Comparison of ENCODE assay signal across 16 mouse cellular contexts in the genomic region with DNA sequence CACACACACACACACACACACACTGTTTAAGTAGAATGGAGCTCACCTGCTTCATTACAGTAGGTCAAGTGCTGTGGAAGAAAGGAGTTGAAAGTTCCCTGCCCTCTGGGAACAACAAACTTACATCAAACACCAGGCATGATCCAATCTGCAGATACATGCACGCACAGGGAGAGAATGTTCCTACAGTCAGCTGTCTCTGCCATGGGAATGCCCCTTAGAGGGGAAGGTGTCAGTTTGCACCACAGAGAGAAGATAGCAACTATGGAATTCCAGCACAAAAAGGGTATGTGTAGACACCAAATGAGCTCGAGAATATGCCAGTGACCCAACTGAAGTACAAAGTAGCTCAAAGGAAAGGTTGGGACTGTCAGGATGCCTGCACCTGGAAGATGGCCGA.
DNase-seq lines count a peak whose midpoint lies in the region; ATAC-seq lines count a peak whose summit lies in the region.
"Had no signal": no experiment of that assay in that cellular context is flagged by ENCODE, and none has a peak within 500 bp of the region (broad histone marks: within the 10 kb centered on the region; RNA-seq: fewer than 3 reads in every experiment).

No protein-coding gene starts in this region.

- H3K27ac ChIP-seq in midbrain, embryonic 11.5 days (ENCODE audit: low read depth, low read length): no peak overlapping the region
- H3K27ac ChIP-seq in midbrain, embryonic 15.5 days: no peak overlapping the region
- peak overlapping the region; percentile 58 for H3K27ac ChIP-seq in embryonic facial prominence, embryonic 15.5 days (replicated peaks)
- H3K27ac ChIP-seq in limb, embryonic 12.5 days: peak overlapping the region; percentile 41
- H3K27ac ChIP-seq in forebrain, embryonic 15.5 days (replicated peaks): no peak overlapping the region
- H3K27ac ChIP-seq: forebrain, embryonic 13.5 days; heart, embryonic 13.5 days; hindbrain, embryonic 15.5 days had no signal

- H3K9me3 ChIP-seq in midbrain, embryonic 11.5 days (ENCODE audit: control insufficient read depth, low read length): no peaks in the 10 kb centered on the region
- H3K9me3 ChIP-seq in midbrain, embryonic 15.5 days: no peaks in the 10 kb centered on the region
- no peaks in the 10 kb centered on the region for H3K9me3 ChIP-seq in embryonic facial prominence, embryonic 15.5 days (replicated peaks)
- H3K9me3 ChIP-seq in limb, embryonic 12.5 days: no peaks in the 10 kb centered on the region
- H3K9me3 ChIP-seq in forebrain, embryonic 15.5 days: no peaks in the 10 kb centered on the region
- H3K9me3 ChIP-seq: forebrain, embryonic 13.5 days; heart, embryonic 13.5 days; hindbrain, embryonic 15.5 days had no signal

- H3K4me1 ChIP-seq in midbrain, embryonic 11.5 days (ENCODE audit: control insufficient read depth, insufficient read depth, low read length): no peaks in the 10 kb centered on the region
- no peaks in the 10 kb centered on the region for H3K4me1 ChIP-seq in midbrain, embryonic 15.5 days
- peaks cover 22% of the 10 kb centered on the region for H3K4me1 ChIP-seq in embryonic facial prominence, embryonic 15.5 days
- H3K4me1 ChIP-seq in limb, embryonic 12.5 days (replicated peaks): peaks cover 21% of the 10 kb centered on the region
- H3K4me1 ChIP-seq in forebrain, embryonic 15.5 days: no peaks in the 10 kb centered on the region
- H3K4me1 ChIP-seq: forebrain, embryonic 13.5 days; heart, embryonic 13.5 days; hindbrain, embryonic 15.5 days had no signal

- WGBS in midbrain, embryonic 11.5 days: 67% methylated on average over 3 of the region's 3 CpGs
- WGBS in midbrain, embryonic 15.5 days: 65% methylated on average over 3 of the region's 3 CpGs
- 34% methylated on average over 3 of the region's 3 CpGs for WGBS in embryonic facial prominence, embryonic 15.5 days
- 46% methylated on average over 3 of the region's 3 CpGs for WGBS in limb, embryonic 12.5 days
- whole genome bisulfite sequencing in forebrain, embryonic 15.5 days: 66% methylated on average over 3 of the region's 3 CpGs

- H3K27me3 ChIP-seq in midbrain, embryonic 11.5 days (ENCODE audit: control insufficient read depth, insufficient read depth, low read length): no peaks in the 10 kb centered on the region
- no peaks in the 10 kb centered on the region for H3K27me3 ChIP-seq in midbrain, embryonic 15.5 days (replicated peaks)
- H3K27me3 ChIP-seq in embryonic facial prominence, embryonic 15.5 days: no peaks in the 10 kb centered on the region
- H3K27me3 ChIP-seq in limb, embryonic 12.5 days: no peaks in the 10 kb centered on the region
- H3K27me3 ChIP-seq in forebrain, embryonic 15.5 days: no peaks in the 10 kb centered on the region
- H3K27me3 ChIP-seq: forebrain, embryonic 13.5 days; heart, embryonic 13.5 days; hindbrain, embryonic 15.5 days had no signal

- H3K4me3 ChIP-seq in midbrain, embryonic 11.5 days (ENCODE audit: low read depth, low read length): no peak overlapping the region
- H3K4me3 ChIP-seq in midbrain, embryonic 15.5 days: no peak overlapping the region
- no peak overlapping the region for H3K4me3 ChIP-seq in embryonic facial prominence, embryonic 15.5 days (replicated peaks)
- H3K4me3 ChIP-seq in limb, embryonic 12.5 days (replicated peaks): no peak overlapping the region
- no peak overlapping the region for H3K4me3 ChIP-seq in forebrain, embryonic 15.5 days
- H3K4me3 ChIP-seq: forebrain, embryonic 13.5 days; heart, embryonic 13.5 days; hindbrain, embryonic 15.5 days had no signal

- H3K4me2 ChIP-seq in midbrain, embryonic 11.5 days: no peak overlapping the region
- no peak overlapping the region for H3K4me2 ChIP-seq in midbrain, embryonic 15.5 days
- no peak overlapping the region for H3K4me2 ChIP-seq in embryonic facial prominence, embryonic 15.5 days (replicated peaks)
- H3K4me2 ChIP-seq in limb, embryonic 12.5 days: 0 out of 2 replicates have a peak overlapping the region, but pooled peaks have one; percentile 43
- no peak overlapping the region for H3K4me2 ChIP-seq in forebrain, embryonic 15.5 days (replicated peaks)
- H3K4me2 ChIP-seq: forebrain, embryonic 13.5 days; heart, embryonic 13.5 days; hindbrain, embryonic 15.5 days had no signal

- no peak overlapping the region for H3K9ac ChIP-seq in midbrain, embryonic 11.5 days (ENCODE audit: low read length)
- no peak overlapping the region for H3K9ac ChIP-seq in midbrain, embryonic 15.5 days
- H3K9ac ChIP-seq in embryonic facial prominence, embryonic 15.5 days: no peak overlapping the region
- no peak overlapping the region for H3K9ac ChIP-seq in limb, embryonic 12.5 days (replicated peaks)
- no peak overlapping the region for H3K9ac ChIP-seq in forebrain, embryonic 15.5 days (replicated peaks)
- H3K9ac ChIP-seq: forebrain, embryonic 13.5 days; heart, embryonic 13.5 days; hindbrain, embryonic 15.5 days had no signal

- DNase-seq in midbrain, embryonic 11.5 days (ENCODE audit: low spot score, missing footprints): peak; percentile 64
- DNase-seq in right cerebral cortex, postnatal 25 days: no peak
- no peak for DNase-seq in lung, postnatal 25 days (ENCODE audit: low spot score)
- DNase-seq: adrenal gland, postnatal 14 days; cerebellum, adult 18-20 months; cerebellum, postnatal 14 days; gastrocnemius, postnatal 36 days; heart, adult 11 months; heart, postnatal 36 days had no signal

- ATAC-seq in midbrain, embryonic 11.5 days (ENCODE audit: low FRiP score): no peak
- no peak for ATAC-seq in midbrain, embryonic 15.5 days (replicated peaks)
- ATAC-seq in embryonic facial prominence, embryonic 15.5 days (ENCODE audit: insufficient number of reproducible peaks, low FRiP score, low TSS enrichment, low read depth): no peak
- no peak for ATAC-seq in limb, embryonic 12.5 days (ENCODE audit: insufficient number of reproducible peaks, insufficient read depth, low FRiP score, low TSS enrichment, low read depth)
- ATAC-seq in forebrain, embryonic 15.5 days (replicated peaks): no peak
- ATAC-seq: forebrain, embryonic 13.5 days had no signal

- no peaks in the 10 kb centered on the region for H3K36me3 ChIP-seq in midbrain, embryonic 11.5 days (ENCODE audit: control insufficient read depth, insufficient read depth, low read length)
- no peaks in the 10 kb centered on the region for H3K36me3 ChIP-seq in midbrain, embryonic 15.5 days (replicated peaks)
- H3K36me3 ChIP-seq in embryonic facial prominence, embryonic 15.5 days: peaks cover 6% of the 10 kb centered on the region; the same call in 1 of the 2 replicates
- H3K36me3 ChIP-seq in limb, embryonic 12.5 days: peaks cover 7% of the 10 kb centered on the region
- H3K36me3 ChIP-seq in forebrain, embryonic 15.5 days: no peaks in the 10 kb centered on the region
- H3K36me3 ChIP-seq: heart, embryonic 13.5 days; hindbrain, embryonic 15.5 days had no signal

Comparison
In these comparisons a context has a peak if more than half of its experiments do, and no peak if none do; other contexts are left out.
1. H3K27ac ChIP-seq: peak in embryonic facial prominence, embryonic 15.5 days (single experiment) and limb, embryonic 12.5 days (single experiment); none in midbrain, embryonic 11.5 days (single experiment), midbrain, embryonic 15.5 days (single experiment) and forebrain, embryonic 15.5 days (single experiment).